Mouse (Mus musculus) ES-Bruce4 (cell line): ENCODE data around the gene Kcnc1.

ENCODE experiments used
- CTCF ChIP-seq: IDR thresholded peaks from one replicate; pipeline ENCODE4 v1.8.1; 2011; ENCODE audit warnings: low read depth, low read length
- EP300 ChIP-seq: IDR thresholded peaks from 2 replicates; pipeline ENCODE4 v1.6.1; 2011; ENCODE audit warnings: low read depth, low read length; ENCODE audit not compliant: insufficient read depth
- POLR2A ChIP-seq: IDR thresholded peaks from one replicate; pipeline ENCODE4 v1.8.1; 2011; ENCODE audit warnings: low read length; ENCODE audit not compliant: insufficient read depth

DNA sequence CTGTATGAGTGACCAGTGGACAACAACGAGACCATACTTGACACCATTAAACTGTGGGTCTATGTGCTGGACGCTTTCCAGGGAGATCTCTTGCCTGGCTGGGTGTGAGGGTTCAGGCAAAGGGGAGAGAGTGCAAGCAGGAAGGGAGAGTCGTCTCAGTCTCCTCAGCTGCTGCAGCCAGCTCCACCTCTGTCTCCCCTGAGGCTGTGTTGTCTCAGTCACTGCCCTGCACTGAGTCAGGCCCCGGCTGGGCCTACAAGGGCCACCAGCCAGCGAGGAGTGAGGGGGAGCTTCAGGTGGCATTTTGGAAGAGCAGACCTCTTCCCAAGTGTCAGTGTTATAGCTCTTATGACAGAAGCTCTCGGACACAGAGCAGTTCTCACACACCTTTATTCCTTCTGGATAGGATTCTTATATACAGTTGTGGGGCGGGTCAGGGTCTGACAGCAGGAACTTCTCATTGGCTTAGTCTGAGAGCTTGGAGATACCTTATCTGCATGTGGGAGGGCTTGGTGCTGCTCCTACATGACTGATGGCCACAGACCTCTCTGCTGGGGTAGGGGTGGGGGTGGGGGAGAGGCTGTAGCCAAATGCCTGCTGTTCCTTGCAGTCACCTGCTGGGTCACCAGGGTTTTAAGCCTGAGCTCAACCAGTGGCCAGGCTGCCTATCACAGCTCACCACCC is 74.9 kb downstream of the Kcnc1 start:
- TF ChIP-seq POLR2A: no peak
- TF ChIP-seq CTCF: no peak
- no peak for TF ChIP-seq EP300
